Mouse (Mus musculus): ENCODE measurements around the gene Rnase9. TPM values are rescaled to one million over a fixed set of nuclear protein-coding genes. Genes with fewer than 3 reads are reported as not detected.
"Not testable (repeated sequence)": the region's sequence is repeated elsewhere in the genome, so short reads cannot be mapped to it uniquely, and the experiment has no call there.

The Rnase9 gene
- polyA plus RNA-seq, 1 experiment from 2014 or later: not detected

DNA sequence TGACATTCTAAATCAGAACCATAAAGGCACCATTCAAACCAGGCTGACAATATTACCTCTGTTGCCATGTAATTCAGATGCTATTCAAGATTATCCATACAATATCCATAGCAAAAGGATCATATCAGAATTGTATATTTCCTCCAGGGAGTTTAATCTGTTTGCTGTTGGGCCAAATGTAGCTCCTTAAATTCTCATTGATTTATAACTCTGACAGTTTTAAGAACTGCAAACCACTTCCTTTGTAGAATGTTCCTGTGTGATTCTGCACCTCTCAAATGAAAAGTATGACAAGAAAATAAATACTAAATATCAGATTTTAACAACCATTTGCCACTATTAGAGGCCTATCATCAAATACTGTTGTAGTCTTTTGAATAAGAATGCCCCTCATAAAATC is 25.9 kb downstream of the Rnase9 start:
- Histone ChIP-seq H3K4me3 (ENCODE audit: low read depth, low read length) (no peak overlapping the region), H3K4me2 (ENCODE audit: low read depth, low read length) (no peak overlapping the region), H3K27ac (ENCODE audit: low read depth) (no peak overlapping the region), H3K36me3 (replicated peaks; ENCODE audit: insufficient read depth, low read length) (no peaks in the 10 kb centered on the region), H3K9ac (replicated peaks) (no peak overlapping the region), H3K4me1 (ENCODE audit: insufficient read depth) (no peaks in the 10 kb centered on the region), H3K27me3 (ENCODE audit: insufficient read depth, low read length) (no peaks in the 10 kb centered on the region), H3K9me3 (ENCODE audit: low read length) (peaks cover 2% of the 10 kb centered on the region; the same call in 1 of the 2 replicates)
- ATAC-seq (no peak), DNase-seq (no peak)
- TF ChIP-seq EP300 (IDR thresholded peaks at IDR 0.05; ENCODE audit: low read depth): no peak
- no peak for TF ChIP-seq CTCF (IDR thresholded peaks at IDR 0.05; ENCODE audit: low read depth)

DNA sequence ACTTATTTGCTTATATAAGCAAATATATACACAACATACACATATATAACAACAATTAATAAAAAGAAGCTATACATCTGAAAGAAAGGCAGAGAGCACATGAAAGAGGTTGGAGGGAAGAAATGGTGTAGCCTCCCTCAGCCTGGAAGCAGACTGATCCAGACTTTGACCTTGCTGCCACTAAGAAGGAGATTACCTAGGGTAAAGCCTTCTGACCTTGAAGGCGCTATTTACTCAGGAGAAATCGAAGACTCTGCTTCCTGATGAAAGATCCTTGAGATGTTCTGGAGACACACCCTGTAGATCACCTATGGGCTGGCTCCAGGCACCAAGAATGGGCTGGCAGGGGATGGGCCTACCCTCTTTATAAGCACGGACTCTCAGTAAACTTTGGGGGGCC is 26.9 kb downstream of the Rnase9 start:
- 72% methylated on average over 3 of the region's 3 CpGs for WGBS (ENCODE audit: insufficient replicate concordance)
- H3K4me2 ChIP-seq (ENCODE audit: low read depth, low read length); H3K4me3 ChIP-seq (ENCODE audit: low read depth, low read length); H3K4me1 ChIP-seq (ENCODE audit: insufficient read depth); H3K9me3 ChIP-seq (ENCODE audit: low read length); DNase-seq; ATAC-seq; H3K36me3 ChIP-seq (replicated peaks; ENCODE audit: insufficient read depth, low read length); H3K9ac ChIP-seq (replicated peaks); H3K27me3 ChIP-seq (ENCODE audit: insufficient read depth, low read length); H3K27ac ChIP-seq (ENCODE audit: low read depth): not testable (repeated sequence)

DNA sequence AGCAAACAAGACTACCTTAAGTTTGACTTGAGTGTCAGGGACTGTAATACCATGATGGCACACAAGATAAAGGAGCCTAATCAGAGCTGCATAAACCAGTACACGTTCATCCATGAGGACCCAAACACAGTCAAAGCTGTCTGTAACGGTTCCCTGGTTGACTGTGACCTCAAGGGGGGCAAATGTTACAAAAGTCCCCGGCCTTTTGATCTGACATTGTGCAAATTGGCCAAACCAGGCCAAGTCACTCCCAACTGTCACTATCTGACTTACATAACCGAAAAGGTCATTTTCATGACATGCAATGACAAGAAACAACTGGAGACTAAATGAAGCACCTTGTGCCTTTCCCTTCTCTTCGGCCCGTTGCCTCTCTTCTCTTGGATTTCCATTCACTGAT is 32.1 kb downstream of the Rnase9 start:
- Histone ChIP-seq H3K4me3 (ENCODE audit: low read depth, low read length) (no peak overlapping the region), H3K27ac (ENCODE audit: low read depth) (no peak overlapping the region), H3K4me1 (ENCODE audit: insufficient read depth) (peaks cover 9% of the 10 kb centered on the region; the same call in 1 of the 2 replicates), H3K4me2 (ENCODE audit: low read depth, low read length) (no peak overlapping the region), H3K9me3 (ENCODE audit: low read length) (no peaks in the 10 kb centered on the region), H3K36me3 (replicated peaks; ENCODE audit: insufficient read depth, low read length) (no peaks in the 10 kb centered on the region), H3K9ac (replicated peaks) (no peak overlapping the region), H3K27me3 (ENCODE audit: insufficient read depth, low read length) (no peaks in the 10 kb centered on the region)
- DNase-seq (no peak), ATAC-seq (peak; percentile 59; the same call in 1 of the 2 replicates)
- TF ChIP-seq CTCF (IDR thresholded peaks at IDR 0.05; ENCODE audit: low read depth) (no peak), EP300 (IDR thresholded peaks at IDR 0.05; ENCODE audit: low read depth) (no peak)
- 52% methylated on average over 6 of the region's 6 CpGs for WGBS (ENCODE audit: insufficient replicate concordance)

DNA sequence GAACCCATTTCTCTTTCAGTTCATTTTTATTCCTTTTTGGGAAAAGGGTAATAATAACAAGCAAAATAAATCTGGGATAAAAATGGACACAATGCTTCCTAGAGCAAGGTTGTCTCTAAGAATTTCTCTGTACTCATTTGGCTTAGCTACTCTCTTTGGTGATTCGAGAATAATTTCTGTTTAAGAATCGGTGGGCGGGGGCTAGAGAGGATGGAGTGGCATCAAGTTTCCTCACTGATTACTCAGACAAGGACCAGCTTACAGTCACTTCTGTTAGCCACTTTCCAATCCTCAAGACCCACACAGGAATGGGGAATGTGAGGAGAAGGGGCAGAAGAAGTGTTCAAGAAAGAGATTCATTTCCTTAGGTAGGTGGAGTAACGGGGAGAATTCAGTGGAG is 32.9 kb downstream of the Rnase9 start:
- no peaks in the 10 kb centered on the region for H3K27me3 ChIP-seq (ENCODE audit: insufficient read depth, low read length)
- no peak for DNase-seq
- H3K27ac ChIP-seq (ENCODE audit: low read depth): peak overlapping the region; percentile 58
- no peak for ATAC-seq
- H3K9ac ChIP-seq (replicated peaks): no peak overlapping the region
- peaks cover 9% of the 10 kb centered on the region; the same call in 1 of the 2 replicates for H3K4me1 ChIP-seq (ENCODE audit: insufficient read depth)
- H3K9me3 ChIP-seq (ENCODE audit: low read length): no peaks in the 10 kb centered on the region
- no peaks in the 10 kb centered on the region for H3K36me3 ChIP-seq (replicated peaks; ENCODE audit: insufficient read depth, low read length)
- TF ChIP-seq EP300 (IDR thresholded peaks at IDR 0.05; ENCODE audit: low read depth) (no peak), CTCF (IDR thresholded peaks at IDR 0.05; ENCODE audit: low read depth) (no peak)
- no peak overlapping the region for H3K4me2 ChIP-seq (ENCODE audit: low read depth, low read length)
- H3K4me3 ChIP-seq (ENCODE audit: low read depth, low read length): no peak overlapping the region
- WGBS (ENCODE audit: insufficient replicate concordance): 75% methylated on average over 4 of the region's 4 CpGs

DNA sequence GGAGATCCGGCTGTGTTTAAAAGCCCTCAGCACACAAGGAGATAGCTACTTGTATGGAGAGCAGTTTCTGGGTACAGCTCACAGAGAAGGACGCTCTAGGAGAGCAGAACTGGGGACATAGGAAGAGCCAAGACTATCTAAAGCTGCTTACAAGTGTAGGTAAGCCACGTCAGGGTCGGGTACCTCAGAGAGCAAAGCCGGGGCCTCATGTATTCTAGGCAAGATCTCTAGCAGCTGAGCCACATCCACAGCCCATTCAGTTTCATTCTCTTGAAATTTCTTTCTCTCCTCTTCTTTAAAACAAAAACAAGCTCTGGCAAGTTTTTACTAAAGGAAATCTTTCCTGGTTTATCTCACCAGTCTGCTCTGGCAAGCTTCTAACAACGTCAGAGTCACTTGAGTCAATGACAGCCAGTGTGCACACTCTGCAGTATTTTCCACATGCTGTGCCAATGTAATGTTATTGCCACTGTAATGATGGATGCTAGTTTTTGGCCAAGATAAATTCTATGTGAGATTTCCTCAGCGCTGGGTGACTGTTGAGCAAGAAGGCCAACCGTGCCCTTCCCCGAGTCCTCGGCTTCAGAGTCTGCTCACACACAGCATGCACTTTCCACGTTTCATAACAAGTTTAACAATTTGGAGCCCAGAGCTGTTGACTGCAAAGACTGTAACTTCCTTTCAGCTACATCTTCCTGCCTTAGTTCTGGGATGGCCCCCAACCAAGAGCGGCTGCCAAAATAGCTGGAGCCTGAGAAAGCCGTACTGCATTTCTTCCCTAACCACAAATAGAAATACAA is 33.6 kb downstream of the Rnase9 start:
- TF ChIP-seq CTCF (IDR thresholded peaks at IDR 0.05; ENCODE audit: low read depth) (no peak), EP300 (IDR thresholded peaks at IDR 0.05; ENCODE audit: low read depth) (peak; percentile 34; the same call in 1 of the 2 replicates)
- H3K27ac ChIP-seq (ENCODE audit: low read depth): peak overlapping the region; percentile 58
- no peak overlapping the region for H3K4me3 ChIP-seq (ENCODE audit: low read depth, low read length)
- 49% methylated on average over 13 of the region's 13 CpGs for WGBS (ENCODE audit: insufficient replicate concordance)
- no peaks in the 10 kb centered on the region for H3K27me3 ChIP-seq (ENCODE audit: insufficient read depth, low read length)
- no peaks in the 10 kb centered on the region for H3K36me3 ChIP-seq (replicated peaks; ENCODE audit: insufficient read depth, low read length)
- no peak overlapping the region for H3K9ac ChIP-seq (replicated peaks)
- H3K9me3 ChIP-seq (ENCODE audit: low read length): no peaks in the 10 kb centered on the region
- H3K4me1 ChIP-seq (ENCODE audit: insufficient read depth): peaks cover 9% of the 10 kb centered on the region; the same call in 1 of the 2 replicates
- no peak overlapping the region for H3K4me2 ChIP-seq (ENCODE audit: low read depth, low read length)
- DNase-seq: peak; percentile 23
- ATAC-seq: peak; percentile 61

DNA sequence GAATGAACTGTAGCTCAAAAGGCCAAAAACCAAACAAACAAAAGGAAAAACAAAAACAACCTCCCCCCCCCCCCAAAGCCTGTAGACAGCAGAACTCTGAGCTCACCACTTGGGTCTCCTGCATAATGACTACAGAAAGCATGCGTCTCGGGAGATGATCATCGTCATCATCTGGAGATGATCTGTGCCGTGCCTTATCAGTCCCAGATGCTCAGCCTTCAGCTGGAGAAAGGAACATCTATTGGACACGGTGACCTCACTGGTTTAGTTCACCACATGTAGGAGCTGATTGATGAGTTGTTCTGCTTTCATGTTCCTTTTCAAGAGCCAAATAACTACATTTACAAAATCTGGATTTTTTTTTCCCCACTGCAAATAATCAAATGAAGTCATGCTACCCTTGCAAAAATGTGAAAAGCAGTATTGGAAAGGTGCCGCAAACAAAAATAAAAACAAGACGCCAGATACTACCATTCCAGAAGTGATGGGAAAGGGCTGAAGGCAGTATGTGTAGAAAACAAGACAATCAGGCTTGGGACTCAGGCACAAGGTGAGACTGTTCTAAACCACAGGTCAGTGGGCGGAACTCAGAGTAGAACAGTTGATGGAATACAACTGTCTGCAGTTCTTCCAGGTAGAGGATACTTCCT is 34.4 kb downstream of the Rnase9 start, which contains the start of gene Rnase10:
Gene Rnase10 (plus strand): TSS at position 600 of the 650 bp plus-strand sequence.
- Histone ChIP-seq H3K4me1 (ENCODE audit: insufficient read depth) (peaks cover 9% of the 10 kb centered on the region; the same call in 1 of the 2 replicates), H3K4me3 (ENCODE audit: low read depth, low read length) (no peak within 1 kb of the TSS), H3K36me3 (replicated peaks; ENCODE audit: insufficient read depth, low read length) (no peaks in the 10 kb centered on the region), H3K4me2 (ENCODE audit: low read depth, low read length) (no peak within 1 kb of the TSS), H3K9me3 (ENCODE audit: low read length) (no peaks in the 10 kb centered on the region), H3K9ac (replicated peaks) (no peak within 1 kb of the TSS), H3K27me3 (ENCODE audit: insufficient read depth, low read length) (no peaks in the 10 kb centered on the region), H3K27ac (ENCODE audit: low read depth) (peak within 1 kb of the TSS; percentile 58)
- DNase-seq (no peak), ATAC-seq (no peak)
- TF ChIP-seq EP300 (IDR thresholded peaks at IDR 0.05; ENCODE audit: low read depth) (no peak), CTCF (IDR thresholded peaks at IDR 0.05; ENCODE audit: low read depth) (no peak)
- WGBS (ENCODE audit: insufficient replicate concordance): 74% methylated on average over 8 of the region's 8 CpGs

All from liver, postnatal 0 days (tissue).